Mouse (Mus musculus): ENCODE measurements at regions not wholly inside any gene's neighbourhood (a gene's known extent, or its start where the extent isn't known, plus 50 kb on each side); places are given as distances from the start of the nearest gene placed in this dataset.

- in situ Hi-C loops (cut with MboI; ENCODE audit: unreplicated experiment in 2 of 2) = no loop called here
Measured at GRCm38 (mm10) chr1:189993221-189993620, 71.1 kb upstream of the Smyd2 start.

GRCm38 (mm10) chr1:189991089-189991488 is 68.9 kb upstream of the Smyd2 start:
- in situ Hi-C loops (cut with MboI; ENCODE audit: unreplicated experiment in 2 of 2) = no loop called here

- in situ Hi-C loops (cut with MboI; ENCODE audit: unreplicated experiment in 2 of 2) = no loop called here
Measured at GRCm38 (mm10) chr1:189990046-189990622, 68.0 kb upstream of the Smyd2 start.

GRCm38 (mm10) chr1:189989376-189989775 is 67.2 kb upstream of the Smyd2 start:
- in situ Hi-C loops (cut with MboI; ENCODE audit: unreplicated experiment in 2 of 2) = no loop called here

GRCm38 (mm10) chr1:189988864-189989263 is 66.7 kb upstream of the Smyd2 start:
- in situ Hi-C loops (cut with MboI; ENCODE audit: unreplicated experiment in 2 of 2) = no loop called here

GRCm38 (mm10) chr1:189985516-189986205 is 63.5 kb upstream of the Smyd2 start:
- in situ Hi-C loops (cut with MboI; ENCODE audit: unreplicated experiment in 2 of 2) = no loop called here

GRCm38 (mm10) chr1:189978244-189978643 is 56.1 kb upstream of the Smyd2 start:
- in situ Hi-C loops (cut with MboI; ENCODE audit: unreplicated experiment in 2 of 2) = loop anchor here in 1 of 2 experiments (5.0 kb wide), 1 partner anchor 951 kb away; no protein-coding TSS in a partner anchor

- in situ Hi-C loops (cut with MboI; ENCODE audit: unreplicated experiment in 2 of 2) = loop anchor here in 1 of 2 experiments (5.0 kb wide), 1 partner anchor 948 kb away; no protein-coding TSS in a partner anchor
Measured at GRCm38 (mm10) chr1:189975660-189976059, 53.5 kb upstream of the Smyd2 start.

GRCm38 (mm10) chr1:189972790-189973406 is 50.7 kb upstream of the Smyd2 start:
- in situ Hi-C loops (cut with MboI; ENCODE audit: unreplicated experiment in 2 of 2) = loop anchor here (5.0 kb wide), 3 partner anchors 86 to 951 kb away; no protein-coding TSS in a partner anchor
